Mouse (Mus musculus) urinary bladder, adult 18-20 months (tissue): ENCODE measurements around the gene Cox4i1.
A peak's percentile ranks its signal among the peaks of the same experiment; 100 is the strongest.

Experiments used
- DNase-seq, 2 experiments: peaks; one replicate each; pipeline ENCODE4 v3.0.0; 2022; ENCODE audit warnings: low spot score in 2 of 2, mixed read lengths in 2 of 2

Gene Cox4i1

GRCm38 (mm10) chr8:120693861-120694493 is 26.0 kb downstream of the Cox4i1 start:
- DNase-seq = peak in 1 of 2 experiments; percentile 34

- no peak for DNase-seq
These were observed 28.6 kb downstream of the Cox4i1 start for GRCm38 (mm10) chr8:120696401-120697153.

GRCm38 (mm10) chr8:120697154-120697978 is 29.3 kb downstream of the Cox4i1 start:
- no peak for DNase-seq

- DNase-seq = no peak
These were observed 29.9 kb downstream of the Cox4i1 start for GRCm38 (mm10) chr8:120697979-120698272.

GRCm38 (mm10) chr8:120698426-120698825 is 30.4 kb downstream of the Cox4i1 start:
- no peak for DNase-seq

- DNase-seq = no peak
These were observed 31.1 kb downstream of the Cox4i1 start for GRCm38 (mm10) chr8:120699079-120699478.

- DNase-seq = no peak
These were observed 31.5 kb downstream of the Cox4i1 start for GRCm38 (mm10) chr8:120699565-120699964.

- DNase-seq = no peak
These were observed 32.0 kb downstream of the Cox4i1 start for GRCm38 (mm10) chr8:120700053-120700452.

- DNase-seq = no peak
These were observed 33.9 kb downstream of the Cox4i1 start for GRCm38 (mm10) chr8:120701758-120702465.

- DNase-seq = no peak
These were observed 36.2 kb downstream of the Cox4i1 start for GRCm38 (mm10) chr8:120704203-120704602.

- DNase-seq = no peak
These were observed 37.1 kb downstream of the Cox4i1 start for GRCm38 (mm10) chr8:120705163-120705562.

- DNase-seq = no peak
These were observed 38.2 kb downstream of the Cox4i1 start for GRCm38 (mm10) chr8:120706193-120706592.

GRCm38 (mm10) chr8:120709176-120709575 is 41.2 kb downstream of the Cox4i1 start:
- no peak for DNase-seq

GRCm38 (mm10) chr8:120715200-120715599 is 47.2 kb downstream of the Cox4i1 start:
- DNase-seq = no peak

GRCm38 (mm10) chr8:120715996-120716680 is 48.1 kb downstream of the Cox4i1 start:
- no peak for DNase-seq

GRCm38 (mm10) chr8:120719586-120720236 is 51.7 kb downstream of the Cox4i1 start:
- no peak for DNase-seq

- no peak for DNase-seq
These were observed 55.0 kb downstream of the Cox4i1 start for GRCm38 (mm10) chr8:120723025-120723424.
